Mouse (Mus musculus): ENCODE measurements around the gene Tepsin. TPM values are rescaled to one million over a fixed set of nuclear protein-coding genes. Genes with fewer than 3 reads are reported as not detected.

Gene Tepsin
- polyA plus RNA-seq, 1 experiment from 2014 or later = 7.2 TPM

DNA sequence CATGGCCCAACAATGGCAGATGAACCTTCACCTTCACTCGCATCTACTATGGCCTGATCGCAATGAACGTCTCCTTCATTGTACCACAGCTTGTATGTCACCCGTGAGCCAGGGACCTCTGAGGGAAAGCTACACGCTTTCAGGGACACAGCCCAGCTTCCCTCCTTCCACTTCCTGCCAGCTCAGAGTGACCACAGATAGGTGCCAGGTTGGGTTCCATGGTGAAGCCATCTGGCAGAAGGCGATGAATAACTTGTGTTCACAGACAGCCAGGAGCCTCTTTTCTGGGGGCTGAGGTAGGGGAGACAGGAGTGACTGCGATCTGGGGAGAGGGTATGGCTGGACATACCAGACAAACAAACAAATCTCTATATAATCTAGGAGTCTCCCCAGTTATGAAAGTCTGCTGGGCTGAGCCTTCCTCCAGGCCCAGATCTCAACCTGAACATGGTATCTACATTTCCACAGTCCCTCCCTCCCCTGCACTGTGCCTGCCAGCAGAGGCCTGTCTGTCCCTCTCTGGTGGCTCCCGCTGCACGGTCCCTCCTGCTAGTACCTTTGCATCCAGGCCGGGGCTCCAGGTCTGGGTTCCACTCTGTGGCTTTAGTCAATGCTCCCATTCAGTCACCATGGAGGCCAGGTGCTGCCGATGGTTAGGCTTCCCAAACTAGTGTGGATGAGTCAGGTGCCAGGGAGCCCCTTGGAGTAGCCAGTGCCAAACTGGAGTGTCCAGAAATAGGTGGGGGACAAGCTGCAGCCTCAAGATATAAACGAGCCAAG, 42.4 kb downstream of the Tepsin start:
- Histone ChIP-seq H3K4me1 (ENCODE audit: control insufficient read depth, low read depth, low read length) (no peaks in the 10 kb centered on the region), H3K9me3 (replicated peaks; ENCODE audit: control insufficient read depth, low read length) (no peaks in the 10 kb centered on the region), H3K27ac (ENCODE audit: low read length) (no peak overlapping the region), H3K4me2 (ENCODE audit: low read depth, low read length) (no peak overlapping the region), H3K27me3 (ENCODE audit: control insufficient read depth, insufficient read depth, low read depth, low read length) (no peaks in the 10 kb centered on the region), H3K4me3 (ENCODE audit: low read depth, low read length) (no peak overlapping the region), H3K36me3 (ENCODE audit: control insufficient read depth, insufficient read depth) (no peaks in the 10 kb centered on the region), H3K9ac (ENCODE audit: low read depth, low read length) (no peak overlapping the region)
- ATAC-seq (ENCODE audit: low read depth) = no peak
- 67% methylated on average over 12 of the region's 12 CpGs for WGBS (ENCODE audit: insufficient replicate concordance)

DNA sequence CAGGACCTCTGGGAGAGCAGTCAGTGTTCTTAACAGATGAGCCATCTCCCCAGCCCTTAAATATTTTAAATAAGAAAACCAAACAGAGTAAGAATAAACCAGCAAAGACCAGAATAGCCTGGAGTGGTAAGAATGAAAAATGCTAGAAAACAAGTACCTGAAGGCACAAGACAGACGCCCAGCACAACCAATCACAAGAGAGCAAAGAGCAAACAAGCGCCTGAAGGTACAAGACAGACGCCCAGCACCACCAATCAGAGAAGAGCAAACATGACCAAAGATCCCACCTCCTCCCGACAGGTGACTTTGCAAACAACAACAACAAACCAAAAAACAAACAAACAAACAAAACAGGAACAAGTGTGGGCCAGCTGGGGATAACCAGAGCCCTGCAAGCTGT, 44.7 kb downstream of the Tepsin start:
- no peak overlapping the region for H3K4me3 ChIP-seq (ENCODE audit: low read depth, low read length)
- no peaks in the 10 kb centered on the region for H3K9me3 ChIP-seq (replicated peaks; ENCODE audit: control insufficient read depth, low read length)
- H3K9ac ChIP-seq (ENCODE audit: low read depth, low read length) = no peak overlapping the region
- no peak for ATAC-seq (ENCODE audit: low read depth)
- H3K36me3 ChIP-seq (ENCODE audit: control insufficient read depth, insufficient read depth) = no peaks in the 10 kb centered on the region
- no peak overlapping the region for H3K27ac ChIP-seq (ENCODE audit: low read length)
- H3K27me3 ChIP-seq (ENCODE audit: control insufficient read depth, insufficient read depth, low read depth, low read length) = peaks cover 4% of the 10 kb centered on the region
- WGBS (ENCODE audit: insufficient replicate concordance) = 49% methylated on average over 4 of the region's 4 CpGs
- H3K4me1 ChIP-seq (ENCODE audit: control insufficient read depth, low read depth, low read length) = no peaks in the 10 kb centered on the region
- H3K4me2 ChIP-seq (ENCODE audit: low read depth, low read length) = no peak overlapping the region

DNA sequence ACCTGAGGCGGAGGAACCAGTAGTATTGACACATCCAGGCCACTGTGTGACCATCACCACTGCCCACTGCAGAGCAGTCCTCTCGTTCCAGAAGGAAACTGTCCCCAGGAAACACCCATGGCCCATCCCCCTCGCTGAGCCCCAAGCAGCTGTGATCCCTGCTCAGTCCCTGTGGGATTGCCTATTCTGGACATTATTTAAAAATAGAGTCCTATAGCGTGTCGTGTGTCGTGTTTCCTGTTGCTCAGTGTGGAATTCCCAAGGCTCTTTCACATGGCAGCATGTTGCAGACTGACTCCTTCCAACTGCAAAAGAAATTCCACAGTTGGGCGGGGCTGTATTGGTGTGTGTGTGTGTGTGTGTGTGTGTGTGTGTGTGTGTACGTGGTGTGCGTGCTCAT, 46.3 kb downstream of the Tepsin start:
- ATAC-seq (ENCODE audit: low read depth) = no peak
- Histone ChIP-seq H3K27me3 (ENCODE audit: control insufficient read depth, insufficient read depth, low read depth, low read length) (peaks cover 19% of the 10 kb centered on the region), H3K27ac (ENCODE audit: low read length) (no peak overlapping the region), H3K36me3 (ENCODE audit: control insufficient read depth, insufficient read depth) (no peaks in the 10 kb centered on the region), H3K4me3 (ENCODE audit: low read depth, low read length) (no peak overlapping the region), H3K4me2 (ENCODE audit: low read depth, low read length) (no peak overlapping the region), H3K4me1 (ENCODE audit: control insufficient read depth, low read depth, low read length) (no peaks in the 10 kb centered on the region), H3K9me3 (replicated peaks; ENCODE audit: control insufficient read depth, low read length) (no peaks in the 10 kb centered on the region), H3K9ac (ENCODE audit: low read depth, low read length) (no peak overlapping the region)
- WGBS (ENCODE audit: insufficient replicate concordance) = 58% methylated on average over 9 of the region's 9 CpGs

DNA sequence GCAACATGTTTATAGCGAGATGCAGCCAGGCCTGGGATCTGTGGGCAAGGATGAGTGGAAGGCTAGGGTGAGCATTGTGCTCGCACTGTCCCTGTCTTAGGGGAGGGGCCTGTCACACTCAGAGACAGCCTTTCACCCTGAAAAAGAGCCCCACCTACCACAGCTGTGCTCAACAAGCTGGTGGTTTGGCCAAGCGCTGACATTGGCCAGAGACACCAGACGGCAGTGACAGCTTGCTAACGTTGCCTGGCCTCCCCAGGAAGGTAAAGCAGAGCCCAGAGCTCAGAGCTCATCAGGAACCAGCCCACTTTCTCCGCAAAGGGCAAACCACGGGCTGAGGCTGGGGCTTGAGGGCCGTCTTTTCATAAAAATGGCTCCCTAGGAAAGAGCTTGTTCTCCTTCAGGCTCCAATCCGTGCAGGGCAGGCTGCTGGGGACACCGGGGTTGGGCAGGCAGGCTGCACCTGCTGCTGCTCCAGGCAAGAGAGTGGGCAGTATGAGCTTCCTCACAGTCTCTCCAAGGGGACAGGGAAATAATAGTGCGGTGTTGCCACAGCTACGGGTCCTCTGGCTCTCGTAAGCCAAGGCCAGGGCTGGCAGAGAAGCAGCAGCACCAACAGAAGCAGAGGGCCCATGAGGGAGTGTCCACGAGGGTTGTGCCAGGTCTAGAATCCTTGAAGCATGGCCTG, 47.3 kb downstream of the Tepsin start:
- Histone ChIP-seq H3K4me1 (ENCODE audit: control insufficient read depth, low read depth, low read length) (no peaks in the 10 kb centered on the region; the same call in 1 of the 2 replicates), H3K27me3 (ENCODE audit: control insufficient read depth, insufficient read depth, low read depth, low read length) (peaks cover 29% of the 10 kb centered on the region), H3K9me3 (replicated peaks; ENCODE audit: control insufficient read depth, low read length) (no peaks in the 10 kb centered on the region), H3K27ac (ENCODE audit: low read length) (no peak overlapping the region), H3K36me3 (ENCODE audit: control insufficient read depth, insufficient read depth) (no peaks in the 10 kb centered on the region), H3K4me2 (ENCODE audit: low read depth, low read length) (no peak overlapping the region), H3K9ac (ENCODE audit: low read depth, low read length) (no peak overlapping the region), H3K4me3 (ENCODE audit: low read depth, low read length) (no peak overlapping the region)
- ATAC-seq (ENCODE audit: low read depth) = no peak
- 40% methylated on average over 14 of the region's 14 CpGs for WGBS (ENCODE audit: insufficient replicate concordance)

DNA sequence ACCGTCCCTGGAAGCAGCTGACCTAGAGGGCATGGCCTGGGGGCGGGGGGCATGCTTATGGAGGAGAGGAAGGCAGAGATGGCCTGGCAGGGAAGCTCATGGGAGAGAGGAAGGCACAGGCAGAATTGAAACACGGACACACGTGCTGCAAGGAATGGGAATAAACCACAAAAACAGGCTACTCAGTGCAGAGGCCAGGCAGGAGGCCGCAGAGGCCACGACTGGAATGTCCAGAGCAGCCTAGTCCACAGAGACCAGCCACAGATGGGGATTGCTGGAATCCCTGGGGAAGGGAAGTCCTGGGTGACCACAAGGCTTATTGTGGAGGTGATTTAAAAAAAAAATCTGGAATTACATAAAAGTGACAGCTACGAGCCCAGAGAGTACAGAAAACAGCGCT, 49.5 kb downstream of the Tepsin start:
- H3K9me3 ChIP-seq (replicated peaks; ENCODE audit: control insufficient read depth, low read length) = no peaks in the 10 kb centered on the region
- no peaks in the 10 kb centered on the region; the same call in 1 of the 2 replicates for H3K4me1 ChIP-seq (ENCODE audit: control insufficient read depth, low read depth, low read length)
- WGBS (ENCODE audit: insufficient replicate concordance) = 69% methylated on average over 8 of the region's 8 CpGs
- H3K4me3 ChIP-seq (ENCODE audit: low read depth, low read length) = no peak overlapping the region
- no peak for ATAC-seq (ENCODE audit: low read depth)
- no peak overlapping the region for H3K27ac ChIP-seq (ENCODE audit: low read length)
- no peak overlapping the region for H3K4me2 ChIP-seq (ENCODE audit: low read depth, low read length)
- H3K9ac ChIP-seq (ENCODE audit: low read depth, low read length) = no peak overlapping the region
- H3K27me3 ChIP-seq (ENCODE audit: control insufficient read depth, insufficient read depth, low read depth, low read length) = peaks cover 40% of the 10 kb centered on the region
- H3K36me3 ChIP-seq (ENCODE audit: control insufficient read depth, insufficient read depth) = no peaks in the 10 kb centered on the region

DNA sequence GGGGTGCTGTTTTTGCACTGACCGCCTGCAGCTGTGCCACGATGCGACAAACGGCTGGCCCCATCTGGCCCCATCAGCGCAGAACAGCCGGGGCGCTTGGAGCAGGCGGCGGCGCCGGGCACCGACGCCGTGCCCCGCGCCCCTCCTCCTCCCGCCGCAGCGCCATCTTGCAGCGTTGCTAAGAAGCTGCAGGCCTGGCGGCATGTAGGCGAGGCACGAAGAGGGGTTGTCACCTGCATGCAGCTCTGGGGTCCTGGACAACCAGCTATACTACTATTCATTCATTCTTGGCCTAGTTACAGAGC, 50.3 kb downstream of the Tepsin start:
- Histone ChIP-seq H3K4me2 (ENCODE audit: low read depth, low read length) (no peak overlapping the region), H3K4me3 (ENCODE audit: low read depth, low read length) (no peak overlapping the region), H3K27ac (ENCODE audit: low read length) (no peak overlapping the region), H3K27me3 (ENCODE audit: control insufficient read depth, insufficient read depth, low read depth, low read length) (peaks cover 40% of the 10 kb centered on the region), H3K9me3 (replicated peaks; ENCODE audit: control insufficient read depth, low read length) (no peaks in the 10 kb centered on the region), H3K9ac (ENCODE audit: low read depth, low read length) (no peak overlapping the region), H3K36me3 (ENCODE audit: control insufficient read depth, insufficient read depth) (no peaks in the 10 kb centered on the region), H3K4me1 (ENCODE audit: control insufficient read depth, low read depth, low read length) (no peaks in the 10 kb centered on the region; the same call in 1 of the 2 replicates)
- 5% methylated on average over 23 of the region's 23 CpGs for WGBS (ENCODE audit: insufficient replicate concordance)
- ATAC-seq (ENCODE audit: low read depth) = no peak

DNA sequence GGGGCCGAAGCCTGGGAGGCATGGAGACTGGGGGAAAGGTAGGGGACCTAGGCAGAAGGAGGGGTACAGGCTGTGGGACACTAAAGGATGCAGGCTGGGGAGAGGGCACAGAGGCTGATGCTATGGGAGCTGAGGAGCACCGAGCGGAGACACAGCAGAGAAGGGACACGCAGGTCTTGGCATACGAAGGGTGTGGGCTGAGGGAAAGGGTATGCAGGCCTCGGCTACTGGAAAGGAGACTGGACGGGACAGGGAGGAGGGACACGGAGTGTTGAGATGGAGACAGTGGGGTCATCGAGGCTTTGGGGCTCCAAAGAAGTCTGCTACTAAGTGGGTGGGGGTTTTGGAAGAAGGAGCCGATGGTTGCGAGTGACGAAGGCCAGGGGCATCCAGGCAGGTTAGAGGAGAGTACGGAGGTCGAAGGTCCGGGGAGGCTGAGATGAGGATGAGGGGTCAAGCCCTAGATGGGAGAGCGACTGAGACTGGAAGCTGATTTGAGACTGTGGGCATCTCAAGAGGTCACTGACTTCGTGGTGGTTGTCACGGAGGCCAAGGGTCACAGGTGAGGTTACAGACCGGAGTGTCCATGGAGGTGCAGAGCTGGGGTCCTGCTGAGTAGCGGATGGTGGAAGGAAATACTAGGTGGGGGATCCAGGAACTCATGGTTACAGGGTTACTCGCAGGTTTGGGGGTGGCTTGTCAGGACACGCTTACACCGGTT, 50.8 kb downstream of the Tepsin start:
- Histone ChIP-seq H3K36me3 (ENCODE audit: control insufficient read depth, insufficient read depth) (no peaks in the 10 kb centered on the region), H3K27ac (ENCODE audit: low read length) (no peak overlapping the region), H3K4me3 (ENCODE audit: low read depth, low read length) (no peak overlapping the region), H3K4me2 (ENCODE audit: low read depth, low read length) (no peak overlapping the region), H3K9me3 (replicated peaks; ENCODE audit: control insufficient read depth, low read length) (no peaks in the 10 kb centered on the region), H3K9ac (ENCODE audit: low read depth, low read length) (no peak overlapping the region), H3K4me1 (ENCODE audit: control insufficient read depth, low read depth, low read length) (no peaks in the 10 kb centered on the region; the same call in 1 of the 2 replicates), H3K27me3 (ENCODE audit: control insufficient read depth, insufficient read depth, low read depth, low read length) (peaks cover 40% of the 10 kb centered on the region)
- WGBS (ENCODE audit: insufficient replicate concordance) = 16% methylated on average over 23 of the region's 23 CpGs
- ATAC-seq (ENCODE audit: low read depth) = no peak

DNA sequence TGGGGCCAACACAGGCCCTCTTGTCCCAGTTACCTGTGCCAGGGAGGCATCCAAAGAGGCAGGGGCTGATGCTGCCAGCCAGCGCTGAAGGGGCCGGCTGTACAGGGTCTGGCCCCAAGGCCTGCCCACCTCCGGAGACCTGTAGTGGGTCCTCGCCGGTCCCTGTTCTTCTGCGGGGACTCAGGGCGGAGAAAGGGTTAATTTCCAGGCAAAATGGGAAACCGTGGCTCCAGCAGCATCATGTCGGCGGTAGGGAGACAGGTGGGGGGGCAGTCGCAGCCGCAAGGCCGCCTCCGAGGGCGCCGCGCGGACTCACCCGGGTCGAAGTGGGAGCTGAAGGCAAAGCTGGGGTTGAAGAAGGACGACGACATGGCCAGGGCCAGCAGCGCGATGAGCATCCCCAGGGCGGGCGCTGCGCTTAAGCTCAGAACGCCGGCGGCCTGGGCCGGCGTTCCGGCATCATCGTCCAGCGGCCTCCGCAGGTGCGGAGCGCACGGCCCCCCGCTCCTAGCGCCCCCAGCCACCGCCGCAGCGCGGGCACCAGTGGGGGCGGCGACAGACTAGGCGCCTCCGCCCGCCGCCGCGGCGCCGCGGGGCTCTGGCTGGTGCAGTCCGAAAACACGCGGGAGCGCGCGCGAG, 51.9 kb downstream of the Tepsin start, which contains the start of gene Aatk:
Gene Aatk, minus strand, starts transcription at position 615 of the 639 bp plus-strand sequence.
- no peak within 1 kb of the TSS for H3K27ac ChIP-seq (ENCODE audit: low read length)

More for the DNA sequence above, 51.9 kb downstream of the Tepsin start, which contains the start of gene Aatk:
- Histone ChIP-seq H3K9ac (ENCODE audit: low read depth, low read length) (no peak within 1 kb of the TSS; the same call in 1 of the 2 replicates), H3K4me3 (ENCODE audit: low read depth, low read length) (peak within 1 kb of the TSS; percentile 41), H3K4me2 (ENCODE audit: low read depth, low read length) (peak within 1 kb of the TSS; percentile 57), H3K27me3 (ENCODE audit: control insufficient read depth, insufficient read depth, low read depth, low read length) (peaks cover 40% of the 10 kb centered on the region), H3K4me1 (ENCODE audit: control insufficient read depth, low read depth, low read length) (no peaks in the 10 kb centered on the region; the same call in none of the 2 replicates), H3K9me3 (replicated peaks; ENCODE audit: control insufficient read depth, low read length) (no peaks in the 10 kb centered on the region), H3K36me3 (ENCODE audit: control insufficient read depth, insufficient read depth) (no peaks in the 10 kb centered on the region)
- 4% methylated on average over 60 of the region's 63 CpGs for WGBS (ENCODE audit: insufficient replicate concordance)
- no peak for ATAC-seq (ENCODE audit: low read depth)
